Mouse (Mus musculus): ENCODE measurements around the gene Pllp. TPM values are rescaled to one million over a fixed set of nuclear protein-coding genes. Genes with fewer than 3 reads are reported as not detected.

The Pllp gene
- polyA plus RNA-seq, 1 experiment from 2014 or later, result 0.40 TPM

- no peak for ATAC-seq (ENCODE audit: insufficient number of reproducible peaks, insufficient read depth, low FRiP score, low TSS enrichment, low read depth)
- Histone ChIP-seq H3K36me3 (peaks cover 81% of the 10 kb centered on the region), H3K9me3 (no peaks in the 10 kb centered on the region), H3K4me2 (no peak overlapping the region), H3K4me1 (replicated peaks) (no peaks in the 10 kb centered on the region), H3K4me3 (replicated peaks) (no peak overlapping the region), H3K27ac (no peak overlapping the region), H3K27me3 (no peaks in the 10 kb centered on the region), H3K9ac (replicated peaks) (no peak overlapping the region)
- WGBS, result 76% methylated on average over 3 of the region's 3 CpGs
Measured at GRCm38 (mm10) chr8:94649496-94649895, 46.6 kb downstream of the Pllp start.

DNA sequence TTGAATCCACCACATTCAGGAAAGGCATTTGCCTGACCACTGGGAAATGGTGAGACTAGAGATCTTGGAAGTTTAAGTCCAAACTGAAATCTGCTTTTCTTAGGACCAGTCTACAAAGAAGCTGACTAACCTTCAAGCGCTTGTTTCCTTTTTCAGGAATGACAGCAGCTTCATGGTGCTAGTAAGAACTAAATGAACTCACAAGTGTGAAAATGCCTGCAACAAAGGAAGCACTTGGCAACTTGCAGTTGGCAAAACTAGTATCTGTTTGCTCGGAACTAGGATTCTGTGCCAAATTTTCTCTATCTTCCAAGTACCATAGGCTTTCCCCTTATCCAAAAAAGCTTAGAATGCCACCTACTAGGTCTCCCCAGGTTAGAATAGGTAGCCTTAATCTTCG is 49.9 kb downstream of the Pllp start:
- no peak overlapping the region for H3K4me2 ChIP-seq
- H3K9me3 ChIP-seq, result no peaks in the 10 kb centered on the region
- H3K4me3 ChIP-seq (replicated peaks), result no peak overlapping the region
- WGBS, result 91% methylated on average over 3 of the region's 3 CpGs
- peaks cover 69% of the 10 kb centered on the region for H3K36me3 ChIP-seq
- H3K4me1 ChIP-seq (replicated peaks), result no peaks in the 10 kb centered on the region
- no peaks in the 10 kb centered on the region for H3K27me3 ChIP-seq
- no peak for ATAC-seq (ENCODE audit: insufficient number of reproducible peaks, insufficient read depth, low FRiP score, low TSS enrichment, low read depth)
- no peak overlapping the region for H3K27ac ChIP-seq
- no peak overlapping the region for H3K9ac ChIP-seq (replicated peaks)

DNA sequence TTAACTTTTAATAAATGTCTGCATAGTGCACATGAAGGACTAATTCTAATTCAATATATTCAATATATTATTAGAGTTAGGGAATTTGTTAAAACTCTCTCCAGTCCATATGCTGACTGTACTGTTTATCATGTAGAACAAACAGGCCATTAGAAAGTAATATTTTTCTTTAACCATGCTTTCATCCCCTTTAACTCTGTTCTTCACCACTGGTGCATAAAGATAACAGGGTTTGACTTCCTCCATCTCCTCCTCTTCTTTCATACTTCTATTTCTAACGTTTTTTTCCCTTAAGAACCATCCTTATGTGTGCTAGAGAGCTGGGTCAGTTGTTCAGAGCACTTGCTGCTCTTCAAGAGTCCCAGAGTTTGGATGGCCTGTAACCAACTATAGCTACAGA is 50.9 kb downstream of the Pllp start:
- H3K4me1 ChIP-seq (replicated peaks), result no peaks in the 10 kb centered on the region
- WGBS, result 61% methylated on average over 1 of the region's 1 CpGs
- no peaks in the 10 kb centered on the region for H3K27me3 ChIP-seq
- ATAC-seq (ENCODE audit: insufficient number of reproducible peaks, insufficient read depth, low FRiP score, low TSS enrichment, low read depth), result no peak
- H3K4me3 ChIP-seq (replicated peaks), result no peak overlapping the region
- no peak overlapping the region for H3K9ac ChIP-seq (replicated peaks)
- H3K27ac ChIP-seq, result no peak overlapping the region
- H3K4me2 ChIP-seq, result no peak overlapping the region
- no peaks in the 10 kb centered on the region for H3K9me3 ChIP-seq
- H3K36me3 ChIP-seq, result peaks cover 78% of the 10 kb centered on the region

GRCm38 (mm10) chr8:94641938-94642337 is 54.1 kb downstream of the Pllp start:
- no peak for ATAC-seq (ENCODE audit: insufficient number of reproducible peaks, insufficient read depth, low FRiP score, low TSS enrichment, low read depth)
- 94% methylated on average over 3 of the region's 3 CpGs for WGBS
- Histone ChIP-seq H3K27ac (no peak overlapping the region), H3K9ac (replicated peaks) (no peak overlapping the region), H3K4me1 (replicated peaks) (no peaks in the 10 kb centered on the region), H3K27me3 (no peaks in the 10 kb centered on the region), H3K9me3 (no peaks in the 10 kb centered on the region), H3K36me3 (peaks cover 81% of the 10 kb centered on the region), H3K4me2 (no peak overlapping the region), H3K4me3 (replicated peaks) (no peak overlapping the region)

GRCm38 (mm10) chr8:94641183-94641582 is 54.9 kb downstream of the Pllp start:
- Histone ChIP-seq H3K36me3 (peaks cover 81% of the 10 kb centered on the region), H3K27me3 (no peaks in the 10 kb centered on the region), H3K4me1 (replicated peaks) (no peaks in the 10 kb centered on the region), H3K9me3 (no peaks in the 10 kb centered on the region), H3K4me2 (no peak overlapping the region), H3K27ac (no peak overlapping the region), H3K4me3 (replicated peaks) (no peak overlapping the region), H3K9ac (replicated peaks) (no peak overlapping the region)
- WGBS, result 98% methylated on average over 2 of the region's 2 CpGs
- ATAC-seq (ENCODE audit: insufficient number of reproducible peaks, insufficient read depth, low FRiP score, low TSS enrichment, low read depth), result no peak

DNA sequence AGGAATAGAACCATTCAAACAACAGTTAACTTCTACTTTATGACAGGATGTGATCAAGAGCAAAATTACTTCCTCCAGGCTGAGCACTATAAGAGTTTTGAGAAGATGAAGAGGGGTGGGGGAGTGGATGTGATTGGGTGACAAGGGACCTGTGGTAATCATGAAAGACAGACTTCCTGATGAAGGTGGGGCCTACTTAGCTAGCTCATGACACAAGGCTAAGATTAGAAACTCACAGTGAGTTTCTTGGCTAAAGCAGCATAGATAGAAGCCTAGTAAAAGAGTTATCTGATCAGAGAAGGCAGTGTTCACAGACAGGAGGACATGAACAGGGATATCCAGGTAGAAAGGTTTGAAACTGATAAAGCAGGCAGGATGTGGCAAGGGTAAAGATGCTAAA is 61.9 kb downstream of the Pllp start:
- ATAC-seq (ENCODE audit: insufficient number of reproducible peaks, insufficient read depth, low FRiP score, low TSS enrichment, low read depth), result no peak
- Histone ChIP-seq H3K4me3 (replicated peaks) (no peak overlapping the region), H3K4me1 (replicated peaks) (no peaks in the 10 kb centered on the region), H3K27me3 (no peaks in the 10 kb centered on the region), H3K9me3 (no peaks in the 10 kb centered on the region), H3K36me3 (peaks cover 93% of the 10 kb centered on the region), H3K27ac (no peak overlapping the region), H3K4me2 (no peak overlapping the region), H3K9ac (replicated peaks) (no peak overlapping the region)

DNA sequence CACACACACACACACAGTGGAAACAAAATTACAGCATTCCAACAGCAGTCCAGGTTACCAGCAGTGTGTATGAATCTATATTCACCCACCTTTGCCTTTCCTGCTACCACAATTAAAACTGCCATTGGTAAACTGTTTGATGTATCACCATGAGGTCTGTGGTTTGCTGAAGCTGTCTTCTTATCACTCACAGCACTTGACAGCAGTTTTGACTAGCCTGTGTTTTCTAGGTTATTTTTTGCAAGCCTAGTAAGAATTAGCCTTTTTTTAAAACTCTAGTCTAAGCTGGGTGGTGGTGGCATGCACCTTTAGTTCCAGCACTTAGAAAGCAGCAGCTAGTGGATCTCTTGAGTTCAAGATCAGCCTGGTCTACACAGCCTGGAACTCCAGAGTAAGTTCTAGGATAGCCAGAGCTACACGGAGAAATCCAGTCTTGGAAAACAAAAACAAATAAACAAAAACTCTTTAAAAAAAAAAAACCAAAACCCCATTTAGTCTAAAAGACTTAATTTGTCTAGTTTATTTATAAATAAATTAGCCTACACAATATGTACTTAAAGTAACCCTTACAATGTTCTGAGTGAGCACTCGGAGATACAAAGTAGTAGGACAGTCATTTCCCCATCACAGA is 62.4 kb downstream of the Pllp start:
- H3K27me3 ChIP-seq, result no peaks in the 10 kb centered on the region
- H3K4me3 ChIP-seq (replicated peaks), result no peak overlapping the region
- H3K9me3 ChIP-seq, result no peaks in the 10 kb centered on the region
- ATAC-seq (ENCODE audit: insufficient number of reproducible peaks, insufficient read depth, low FRiP score, low TSS enrichment, low read depth), result no peak
- no peak overlapping the region for H3K4me2 ChIP-seq
- WGBS, result 87% methylated on average over 2 of the region's 2 CpGs
- no peak overlapping the region for H3K27ac ChIP-seq
- no peak overlapping the region for H3K9ac ChIP-seq (replicated peaks)
- H3K36me3 ChIP-seq, result peaks cover 91% of the 10 kb centered on the region
- H3K4me1 ChIP-seq (replicated peaks), result no peaks in the 10 kb centered on the region

Other genes starting within 250 kb of the Pllp start
- 6.9 and 7.0 TPM in 2 replicates for gene Cpne2, start 163.3 kb downstream of the Pllp start, polyA plus RNA-seq (2016; fragmentation: Nextera tagmentation; extraction: Ambion mirVana)
- 48.2 and 52.3 TPM in 2 replicates for gene Rspry1, start 94.3 kb downstream of the Pllp start, polyA plus RNA-seq (2016; fragmentation: Nextera tagmentation; extraction: Ambion mirVana)
- 74.6 and 83.0 TPM in 2 replicates for gene Fam192a, start 94.3 kb downstream of the Pllp start, polyA plus RNA-seq (2016; fragmentation: Nextera tagmentation; extraction: Ambion mirVana)
- 172 and 173 TPM in 2 replicates for gene Arl2bp, start 29.7 kb downstream of the Pllp start, polyA plus RNA-seq (2016; fragmentation: Nextera tagmentation; extraction: Ambion mirVana)
- not detected in 2 replicates for gene Ccl22, start 49.3 kb upstream of the Pllp start, polyA plus RNA-seq (2016; fragmentation: Nextera tagmentation; extraction: Ambion mirVana)
- 5.3 and 7.5 TPM in 2 replicates for gene Cx3cl1, start 75.7 kb upstream of the Pllp start, polyA plus RNA-seq (2016; fragmentation: Nextera tagmentation; extraction: Ambion mirVana)
- gene Ccl17, start 114.2 kb upstream of the Pllp start, polyA plus RNA-seq (2016; fragmentation: Nextera tagmentation; extraction: Ambion mirVana), result not detected in 2 replicates
- gene Coq9, start 142.0 kb upstream of the Pllp start, polyA plus RNA-seq (2016; fragmentation: Nextera tagmentation; extraction: Ambion mirVana), result 61.8 and 64.4 TPM in 2 replicates
- 145 and 156 TPM in 2 replicates for gene Ciapin1, start 142.1 kb upstream of the Pllp start, polyA plus RNA-seq (2016; fragmentation: Nextera tagmentation; extraction: Ambion mirVana)
- 161 and 173 TPM in 2 replicates for gene Polr2c, start 161.2 kb upstream of the Pllp start, polyA plus RNA-seq (2016; fragmentation: Nextera tagmentation; extraction: Ambion mirVana)
- gene Dok4, start 180.1 kb upstream of the Pllp start, polyA plus RNA-seq (2016; fragmentation: Nextera tagmentation; extraction: Ambion mirVana), result 18.9 and 20.0 TPM in 2 replicates
- 48.5 and 52.6 TPM in 2 replicates for gene Ccdc102a, start 221.8 kb upstream of the Pllp start, polyA plus RNA-seq (2016; fragmentation: Nextera tagmentation; extraction: Ambion mirVana)
- gene Adgrg5, start 227.4 kb upstream of the Pllp start, polyA plus RNA-seq (2016; fragmentation: Nextera tagmentation; extraction: Ambion mirVana), result 0.23 TPM in 1 of 2 replicates, not detected in the other